In genomic region chr1:67010520-67010919, GRCm38 (mm10) we compare ENCODE assay signal across 15 mouse cellular contexts.
"Had no signal": no experiment of that assay in that cellular context is flagged by ENCODE, and none has a peak within 500 bp of the region (broad histone marks: within the 10 kb centered on the region; RNA-seq: fewer than 3 reads in every experiment).

No protein-coding gene starts in this region.

- H3K9me3 ChIP-seq: neural tube, embryonic 13.5 days; neural tube, embryonic 15.5 days; stomach, embryonic 15.5 days had no signal

- H3K27ac ChIP-seq: neural tube, embryonic 13.5 days; neural tube, embryonic 15.5 days; stomach, embryonic 15.5 days; stomach, postnatal 0 days had no signal

- H3K27me3 ChIP-seq: neural tube, embryonic 13.5 days; neural tube, embryonic 15.5 days; stomach, embryonic 15.5 days had no signal

- H3K4me1 ChIP-seq: neural tube, embryonic 13.5 days; neural tube, embryonic 15.5 days; stomach, embryonic 15.5 days had no signal

- H3K4me2 ChIP-seq: neural tube, embryonic 13.5 days; neural tube, embryonic 15.5 days; stomach, embryonic 15.5 days had no signal

- H3K9ac ChIP-seq: neural tube, embryonic 13.5 days; neural tube, embryonic 15.5 days; stomach, embryonic 15.5 days had no signal

- DNase-seq: right cerebral cortex, adult 18-20 months; right cerebral cortex, postnatal 14 days; right cerebral cortex, postnatal 25 days; right cerebral cortex, postnatal 4 days; spleen, adult 18-20 months; thymus, adult 18-20 months; thymus, adult 2 months; thymus, postnatal 14 days; thymus, postnatal 25 days; thymus, postnatal 36 days; thymus, postnatal 4 days had no signal

- H3K4me3 ChIP-seq: neural tube, embryonic 13.5 days; neural tube, embryonic 15.5 days; stomach, embryonic 15.5 days had no signal
